Mouse (Mus musculus) MEL (cell line): Measurements from ENCODE around the gene Gmds.

Source experiments
- EP300 ChIP-seq, 2 experiments: IDR thresholded peaks; 2 replicates each; pipeline ENCODE4 v1.6.1; 2011; ENCODE audit warnings: improper control_type of control experiment in 2 of 2, low read length in 2 of 2, low read depth in 1 of 2, mild to moderate bottlenecking in 1 of 2
- POLR2A ChIP-seq, 2 experiments: IDR thresholded peaks; 2 replicates each; pipeline ENCODE4 v1.6.1; 2011 to 2012; ENCODE audit warnings: low read length in 2 of 2, mild to moderate bottlenecking in 2 of 2, control low read depth in 1 of 2, improper control_type of control experiment in 1 of 2, low read depth in 1 of 2, moderate library complexity in 1 of 2; ENCODE audit not compliant: control insufficient read depth in 1 of 2, insufficient read depth in 1 of 2, poor library complexity in 1 of 2
- ZC3H11A ChIP-seq: IDR thresholded peaks from 2 replicates; pipeline ENCODE4 v1.6.1; 2012; ENCODE audit warnings: low read depth, mild to moderate bottlenecking, inconsistent platforms, low read length, improper control_type of control experiment

- TF ChIP-seq ZC3H11A (no peak), POLR2A (IDR thresholded peaks at IDR 0.05; ENCODE audit: control insufficient read depth in 1 of 2, insufficient read depth in 1 of 2, low read depth in 1 of 2, low read length in 2 of 2, poor library complexity in 1 of 2) (no peak), EP300 (IDR thresholded peaks at IDR 0.05; ENCODE audit: low read depth in 1 of 2, low read length in 2 of 2) (no peak)
Observed at GRCm38 (mm10) chr13:31828446-31828845, 510.1 kb downstream of the Gmds start.
